Mouse (Mus musculus) left cerebral cortex, postnatal 14 days (tissue): ENCODE measurements at regions not wholly inside any gene's neighbourhood (a gene's known extent, or its start where the extent isn't known, plus 50 kb on each side); places are given as distances from the start of the nearest gene placed in this dataset.

Experiments
- DNase-seq, 2 experiments: peaks; one replicate each; pipeline ENCODE4 v3.0.0; 2021 to 2022; ENCODE audit warnings: low spot score in 2 of 2, mixed read lengths in 1 of 2
- intact Hi-C: fragments of 180-260 bp; cut with DNase I; formaldehyde crosslinking; loops from one replicate; pipeline ENCODE4 v1.15.1; 2025

- intact Hi-C loops: no loop called here
- no peak for DNase-seq
Measured at GRCm38 (mm10) chr7:111256199-111256598, 173.4 kb upstream of the Eif4g2 start.

GRCm38 (mm10) chr7:111249606-111250005 lies 166.8 kb upstream of the Eif4g2 start:
- intact Hi-C loops: no loop called here
- peak; percentile 61 to 83 for DNase-seq

- intact Hi-C loops: no loop called here
- DNase-seq: peak; percentile 31 to 51
Measured at GRCm38 (mm10) chr7:111245488-111245887, 162.7 kb upstream of the Eif4g2 start.

- intact Hi-C loops: no loop called here
- DNase-seq: no peak
Measured at GRCm38 (mm10) chr7:111245067-111245466, 162.2 kb upstream of the Eif4g2 start.

- no peak for DNase-seq
- intact Hi-C loops: loop anchor here (5.0 kb wide), 1 partner anchor 723 kb away; no protein-coding TSS in a partner anchor
Measured at GRCm38 (mm10) chr7:111243831-111244230, 161.0 kb upstream of the Eif4g2 start.

- intact Hi-C loops: loop anchor here (5.0 kb wide), 1 partner anchor 725 kb away; no protein-coding TSS in a partner anchor
- DNase-seq: no peak
Measured at GRCm38 (mm10) chr7:111242646-111243045, 159.8 kb upstream of the Eif4g2 start.

GRCm38 (mm10) chr7:111241538-111241937 lies 158.7 kb upstream of the Eif4g2 start:
- peak; percentile 38 to 69 for DNase-seq
- intact Hi-C loops: loop anchor here (2.0 to 5.0 kb wide), 2 partner anchors 59 to 726 kb away; no protein-coding TSS in a partner anchor

- intact Hi-C loops: loop anchor here (2.0 to 5.0 kb wide), 2 partner anchors 58 to 727 kb away; no protein-coding TSS in a partner anchor
- DNase-seq: no peak
Measured at GRCm38 (mm10) chr7:111240234-111240826, 157.5 kb upstream of the Eif4g2 start.

GRCm38 (mm10) chr7:111237819-111238218 lies 155.0 kb upstream of the Eif4g2 start:
- DNase-seq: no peak
- intact Hi-C loops: no loop called here

- DNase-seq: peak in 1 of 2 experiments; percentile 22
- intact Hi-C loops: no loop called here
Measured at GRCm38 (mm10) chr7:111230630-111231029, 147.8 kb upstream of the Eif4g2 start.

GRCm38 (mm10) chr7:111227082-111227481 lies 144.3 kb upstream of the Eif4g2 start:
- intact Hi-C loops: no loop called here
- no peak for DNase-seq

GRCm38 (mm10) chr7:111226026-111226656 lies 143.3 kb upstream of the Eif4g2 start:
- intact Hi-C loops: no loop called here
- no peak for DNase-seq

- DNase-seq: no peak
- intact Hi-C loops: no loop called here
Measured at GRCm38 (mm10) chr7:111215586-111215985, 132.8 kb upstream of the Eif4g2 start.

- intact Hi-C loops: no loop called here
- no peak for DNase-seq
Measured at GRCm38 (mm10) chr7:111214226-111214906, 131.5 kb upstream of the Eif4g2 start.

GRCm38 (mm10) chr7:111212188-111212587 lies 129.4 kb upstream of the Eif4g2 start:
- DNase-seq: no peak
- intact Hi-C loops: no loop called here

- intact Hi-C loops: no loop called here
- no peak for DNase-seq
Measured at GRCm38 (mm10) chr7:111211641-111212040, 128.8 kb upstream of the Eif4g2 start.

- intact Hi-C loops: no loop called here
Measured at GRCm38 (mm10) chr7:111210282-111210681, 127.5 kb upstream of the Eif4g2 start.

GRCm38 (mm10) chr7:111205876-111206275 lies 123.0 kb upstream of the Eif4g2 start:
- no peak for DNase-seq
- intact Hi-C loops: no loop called here

More at GRCm38 (mm10) chr7:111210282-111210681, 127.5 kb upstream of the Eif4g2 start:
- DNase-seq: no peak

GRCm38 (mm10) chr7:111198608-111199355 lies 116.0 kb upstream of the Eif4g2 start:
- intact Hi-C loops: no loop called here
- DNase-seq: no peak

- no peak for DNase-seq
- intact Hi-C loops: no loop called here
Measured at GRCm38 (mm10) chr7:111191674-111192073, 108.8 kb upstream of the Eif4g2 start.
